Mouse (Mus musculus): ENCODE measurements around the gene Mgst3.
A peak's percentile ranks its signal among the peaks of the same experiment; 100 is the strongest.

The Mgst3 gene

DNA sequence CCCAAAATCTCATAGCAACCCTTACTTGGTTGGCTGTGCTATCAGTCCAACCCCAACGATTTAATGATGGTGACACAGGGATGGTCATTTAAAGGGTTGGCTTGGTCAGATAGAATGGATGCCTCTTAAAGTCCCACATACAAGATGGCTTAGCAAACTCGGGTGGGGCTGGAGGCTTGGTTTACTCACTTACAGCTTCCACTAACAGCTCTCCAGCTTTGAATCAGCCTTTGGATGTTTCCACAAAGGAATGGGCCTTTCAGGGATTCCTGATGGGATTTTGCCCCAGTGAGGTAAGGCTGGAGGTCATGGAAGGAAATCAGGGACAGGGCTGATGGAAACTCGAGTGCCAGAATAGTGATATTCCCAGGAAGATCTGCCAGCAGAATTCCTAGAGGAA is 5.8 kb downstream of the Mgst3 start:
- DNase-seq (ENCODE audit: low spot score) = no peak

DNA sequence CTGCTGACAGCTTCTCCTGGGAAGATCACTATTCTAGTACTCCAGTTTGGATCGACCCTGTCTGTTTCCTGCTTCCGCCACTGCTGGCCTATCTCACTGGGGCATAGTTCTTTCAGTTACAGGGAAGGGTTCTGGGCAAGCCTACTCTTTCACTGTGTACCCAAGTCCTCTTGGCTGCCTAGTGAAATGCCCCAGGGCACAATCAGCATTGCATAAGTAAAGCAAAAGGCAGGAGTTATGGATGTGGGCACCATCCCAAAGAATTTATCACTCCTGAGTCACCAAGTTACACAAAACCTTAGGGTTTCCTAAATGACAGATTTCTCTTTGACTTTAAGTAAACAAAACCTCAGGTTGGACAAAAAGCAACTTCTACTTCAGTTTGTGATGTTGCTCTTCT is 6.3 kb downstream of the Mgst3 start:
- no peak for DNase-seq (ENCODE audit: low spot score)

DNA sequence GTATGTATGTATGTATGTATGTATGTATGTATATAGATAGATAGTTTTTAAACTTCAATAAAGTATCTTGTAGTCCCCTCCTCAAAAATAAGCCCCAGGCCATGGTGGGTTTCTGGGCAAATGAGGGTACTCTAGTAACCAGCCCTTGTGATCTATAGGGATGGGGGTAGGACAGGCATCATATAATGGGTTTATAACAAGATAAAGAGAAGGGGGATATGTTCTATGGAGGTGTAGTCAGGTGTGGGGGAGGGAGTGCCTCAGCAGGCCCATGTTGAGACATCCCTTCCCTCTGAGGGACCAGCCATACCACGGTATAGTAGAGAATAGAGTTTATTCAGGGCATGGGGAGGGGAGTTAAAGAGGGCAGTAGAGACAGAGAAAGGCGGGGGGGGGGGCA is 7.2 kb downstream of the Mgst3 start:
- no peak for DNase-seq (ENCODE audit: low spot score)

DNA sequence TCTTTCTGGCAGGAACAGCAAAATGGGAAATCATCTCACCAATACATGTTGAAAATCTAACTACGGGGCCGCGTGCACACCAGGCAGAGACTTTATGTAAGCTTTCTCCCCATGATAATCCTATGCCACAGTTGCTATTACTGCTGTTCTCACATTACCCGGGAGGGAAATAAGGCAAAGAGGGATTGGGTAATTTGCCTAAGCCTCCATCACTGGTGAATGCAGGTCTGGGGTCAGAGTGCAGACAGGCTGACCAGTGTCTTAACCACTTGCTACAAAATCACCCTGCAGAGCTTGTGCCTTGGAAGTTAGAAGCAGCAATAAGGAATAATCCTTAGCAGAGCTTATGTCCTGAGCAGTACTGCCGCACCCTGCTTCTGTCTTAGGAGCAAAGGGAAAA is 8.0 kb downstream of the Mgst3 start:
- no peak for DNase-seq (ENCODE audit: low spot score)

DNA sequence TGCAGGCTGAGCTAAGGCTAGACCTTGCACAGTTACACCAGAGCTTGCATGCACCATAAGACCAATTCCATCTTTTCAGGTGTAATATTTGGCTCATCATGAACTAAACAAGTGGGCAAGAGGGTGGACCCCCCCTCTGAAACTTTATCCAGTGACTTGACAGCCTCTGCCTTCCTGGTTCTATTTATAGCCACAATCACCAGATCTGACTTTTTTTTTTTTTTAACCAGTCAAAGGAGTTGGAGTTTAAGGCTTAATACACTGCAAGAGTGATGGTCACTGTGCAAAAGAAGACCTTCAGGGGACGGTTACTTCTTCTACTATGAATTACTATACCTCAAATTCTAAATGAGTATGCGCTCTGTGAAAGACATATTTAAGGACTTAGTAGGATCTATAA is 8.4 kb downstream of the Mgst3 start:
- no peak for DNase-seq (ENCODE audit: low spot score)

DNA sequence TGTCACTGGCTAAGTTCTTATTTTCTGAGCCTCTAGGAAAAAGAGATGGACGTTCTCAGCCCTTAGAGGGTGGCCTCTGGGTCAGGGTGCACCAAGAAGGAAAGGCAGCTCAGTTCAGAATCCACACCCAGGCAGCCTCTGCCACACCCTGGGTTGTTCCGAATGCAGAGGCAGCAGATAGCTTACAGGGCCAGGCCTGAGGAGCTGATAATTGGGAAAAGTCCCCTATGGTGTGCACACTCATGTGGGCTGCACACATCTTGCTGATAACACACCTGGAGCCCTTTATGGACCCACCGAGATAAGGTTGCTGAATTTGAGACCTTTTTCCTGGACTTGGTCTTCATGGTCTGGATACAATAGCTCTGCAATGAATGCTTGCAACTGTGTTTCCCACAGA is 9.5 kb downstream of the Mgst3 start:
- no peak for DNase-seq (ENCODE audit: low spot score)

DNA sequence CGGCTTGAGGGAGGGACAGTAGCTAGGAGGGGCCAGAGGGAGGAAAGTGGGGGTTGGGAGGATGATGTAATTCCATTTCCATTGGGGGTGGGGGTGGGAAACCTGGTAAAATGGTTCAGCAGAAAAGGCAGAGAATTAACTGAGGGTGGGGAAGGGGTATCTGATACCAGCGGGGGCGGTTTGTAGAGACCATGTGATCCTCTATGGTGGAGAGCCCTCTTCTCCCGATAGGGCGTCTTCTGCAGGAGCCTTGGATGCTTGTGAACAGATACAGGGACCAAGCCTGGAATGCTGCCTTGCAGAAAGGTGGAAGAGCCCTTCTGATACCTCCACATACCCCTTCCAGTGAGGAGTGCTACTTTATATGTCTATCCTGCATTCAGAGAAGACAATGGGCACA is 10.5 kb downstream of the Mgst3 start:
- DNase-seq (ENCODE audit: low spot score) = no peak

DNA sequence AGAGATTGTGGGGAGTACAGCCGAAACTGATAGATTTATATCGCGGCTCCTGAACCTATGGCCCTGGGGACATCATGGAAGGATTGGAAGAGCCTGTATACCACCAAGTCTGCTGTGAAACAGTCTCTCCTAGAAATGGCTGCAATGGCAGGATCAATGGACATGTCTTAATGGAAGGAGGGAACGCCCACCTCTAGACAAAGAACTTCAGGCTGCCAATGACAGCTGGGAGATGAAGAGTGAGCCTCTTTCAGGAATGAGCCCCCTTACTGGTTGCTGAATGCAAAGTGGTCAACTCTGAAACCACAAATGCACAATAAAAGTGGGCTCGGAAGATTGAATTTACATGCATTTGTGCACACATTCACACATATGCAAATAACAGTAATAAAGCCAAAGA is 10.9 kb downstream of the Mgst3 start:
- DNase-seq (ENCODE audit: low spot score) = no peak

DNA sequence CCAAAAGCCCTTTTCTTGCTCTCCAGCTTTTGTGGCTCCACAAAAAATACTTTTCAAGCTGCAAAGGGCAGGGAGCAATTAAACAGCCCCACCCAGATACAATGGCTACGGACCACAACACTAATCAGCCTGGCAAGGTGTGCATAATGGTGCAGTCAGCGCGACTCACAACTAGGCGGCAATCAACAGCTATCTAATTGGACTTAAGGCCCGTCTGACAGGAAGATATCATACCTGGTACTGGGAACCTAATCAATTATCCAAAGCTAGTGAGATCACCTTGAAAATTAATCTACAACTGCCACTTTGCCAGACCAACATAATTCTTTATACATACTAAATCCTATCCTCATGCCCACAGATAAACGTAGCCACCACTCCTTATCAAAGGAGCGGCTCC is 11.3 kb downstream of the Mgst3 start:
- DNase-seq (ENCODE audit: low spot score) = no peak

DNA sequence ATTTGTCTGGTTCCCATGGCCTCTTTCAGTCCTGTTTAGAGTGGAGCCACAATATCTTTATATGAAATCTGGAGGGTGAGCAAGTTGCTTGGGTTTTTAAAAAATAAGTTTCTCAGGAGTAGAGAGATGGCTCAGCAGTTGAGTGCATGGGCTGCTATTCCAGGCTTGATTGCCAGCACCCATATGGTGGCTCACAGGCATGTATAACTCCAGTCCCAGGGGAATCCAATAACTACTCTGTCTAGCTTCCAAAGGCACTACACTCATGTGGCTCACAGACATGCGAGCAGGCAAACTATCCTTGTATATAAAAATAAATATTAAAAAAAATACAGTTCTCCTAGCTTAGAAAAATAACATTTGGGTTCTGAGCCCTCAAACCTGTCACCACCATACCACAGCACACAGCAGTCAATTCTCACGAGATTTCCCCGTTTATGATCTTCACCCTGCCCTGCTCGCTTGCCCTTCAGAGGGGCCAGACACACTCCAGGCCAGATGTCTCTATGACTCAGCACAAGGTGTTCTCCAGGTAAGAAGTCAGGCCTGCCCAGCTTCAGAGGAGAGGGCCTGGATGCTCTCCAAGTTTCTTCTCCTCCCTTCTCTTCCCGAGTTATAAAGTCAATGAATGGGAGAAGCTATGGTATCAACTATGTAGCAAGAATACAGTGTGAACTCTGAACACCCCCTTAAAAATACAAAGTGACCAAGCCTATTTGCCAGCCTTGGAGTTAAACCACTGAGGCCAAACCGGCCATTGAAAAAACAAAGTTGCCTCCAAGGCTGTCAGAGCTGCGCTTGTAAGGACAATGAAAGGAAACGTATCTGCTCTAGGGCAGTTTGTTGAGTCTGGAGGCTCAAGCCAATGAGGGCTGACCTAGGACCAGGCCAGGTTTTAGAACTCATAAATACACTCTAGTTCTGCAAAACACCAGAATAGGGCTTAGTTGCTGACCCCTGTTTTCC is 12.3 kb downstream of the Mgst3 start:
- DNase-seq (ENCODE audit: low spot score) = no peak

DNA sequence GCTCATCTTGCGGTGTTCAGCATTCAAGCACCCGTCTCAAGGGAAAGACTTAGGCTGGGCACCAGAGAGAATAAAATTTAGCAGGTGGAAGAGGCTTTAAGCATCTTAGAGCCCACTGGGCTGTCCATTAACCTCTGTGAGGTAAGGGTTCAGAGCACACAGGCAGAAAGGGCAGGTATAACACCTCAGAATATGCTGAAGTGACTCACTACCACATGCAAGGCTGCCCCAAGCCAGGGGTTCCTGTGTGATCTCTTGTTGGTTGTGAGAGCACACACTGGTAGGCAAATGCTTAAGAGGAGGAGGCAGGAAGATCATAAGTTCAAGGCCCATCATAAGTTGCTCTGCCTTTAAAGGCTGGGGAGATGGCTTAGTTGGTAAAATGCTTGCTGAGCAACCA is 13.4 kb downstream of the Mgst3 start:
- DNase-seq (ENCODE audit: low spot score) = no peak

DNA sequence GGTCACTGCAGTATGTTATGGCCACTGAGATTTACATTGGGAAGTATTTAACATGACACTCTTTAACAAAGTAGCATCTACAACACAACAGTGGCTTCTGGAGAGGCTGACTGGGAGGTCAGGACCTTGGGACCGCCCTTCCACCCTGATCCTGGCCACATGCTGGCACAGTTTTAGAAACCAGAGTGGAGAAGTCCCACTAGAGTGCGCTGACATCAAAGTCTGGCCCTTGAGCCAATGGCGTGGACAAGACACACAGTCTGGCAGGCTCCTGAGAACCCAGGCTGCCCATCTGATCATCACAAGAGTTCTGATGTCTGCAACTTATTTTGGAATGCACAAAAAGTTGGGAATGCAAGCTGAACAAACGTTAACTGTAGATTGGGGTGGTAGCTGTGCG is 13.9 kb downstream of the Mgst3 start:
- no peak for DNase-seq (ENCODE audit: low spot score)

DNA sequence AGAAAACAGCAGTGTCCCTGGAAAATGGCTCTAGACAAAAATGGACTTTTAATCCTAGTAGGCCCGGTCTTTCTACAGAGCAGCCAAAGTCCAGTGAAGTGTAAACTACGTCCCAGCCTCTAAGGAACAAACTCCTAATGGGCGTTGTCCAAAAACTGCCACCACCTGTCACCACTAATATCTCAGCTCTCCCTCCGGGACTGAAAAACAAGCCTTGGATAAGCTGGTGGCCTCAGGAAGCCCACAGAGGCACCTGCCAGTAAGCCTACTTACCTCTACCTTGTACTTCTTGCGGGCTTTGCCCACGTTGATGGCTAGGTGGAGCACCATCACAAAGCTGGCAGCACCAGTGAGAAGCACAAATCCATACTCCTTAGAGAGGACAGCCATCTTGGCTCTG is 15.6 kb downstream of the Mgst3 start:
- no peak for DNase-seq (ENCODE audit: low spot score)

DNA sequence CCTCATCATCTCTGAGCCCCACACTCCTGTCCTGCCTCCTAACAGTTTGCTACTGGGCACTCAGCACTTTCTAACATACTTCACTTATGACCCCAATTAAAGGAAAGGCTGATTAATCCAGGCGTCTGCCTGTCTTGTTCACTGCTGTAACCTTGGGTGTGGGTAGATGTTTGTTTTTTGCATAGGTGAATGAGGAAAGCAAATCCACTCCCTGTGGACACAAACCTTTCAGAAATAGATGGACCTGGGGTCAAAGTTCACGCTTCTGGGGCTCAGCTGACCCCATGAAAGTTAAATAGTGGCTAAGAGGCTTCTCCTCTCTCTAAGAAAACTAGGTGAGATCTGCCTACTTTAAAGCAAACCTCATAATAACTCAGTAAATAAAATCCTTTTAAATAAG is 18.7 kb downstream of the Mgst3 start:
- no peak for DNase-seq (ENCODE audit: low spot score)

DNA sequence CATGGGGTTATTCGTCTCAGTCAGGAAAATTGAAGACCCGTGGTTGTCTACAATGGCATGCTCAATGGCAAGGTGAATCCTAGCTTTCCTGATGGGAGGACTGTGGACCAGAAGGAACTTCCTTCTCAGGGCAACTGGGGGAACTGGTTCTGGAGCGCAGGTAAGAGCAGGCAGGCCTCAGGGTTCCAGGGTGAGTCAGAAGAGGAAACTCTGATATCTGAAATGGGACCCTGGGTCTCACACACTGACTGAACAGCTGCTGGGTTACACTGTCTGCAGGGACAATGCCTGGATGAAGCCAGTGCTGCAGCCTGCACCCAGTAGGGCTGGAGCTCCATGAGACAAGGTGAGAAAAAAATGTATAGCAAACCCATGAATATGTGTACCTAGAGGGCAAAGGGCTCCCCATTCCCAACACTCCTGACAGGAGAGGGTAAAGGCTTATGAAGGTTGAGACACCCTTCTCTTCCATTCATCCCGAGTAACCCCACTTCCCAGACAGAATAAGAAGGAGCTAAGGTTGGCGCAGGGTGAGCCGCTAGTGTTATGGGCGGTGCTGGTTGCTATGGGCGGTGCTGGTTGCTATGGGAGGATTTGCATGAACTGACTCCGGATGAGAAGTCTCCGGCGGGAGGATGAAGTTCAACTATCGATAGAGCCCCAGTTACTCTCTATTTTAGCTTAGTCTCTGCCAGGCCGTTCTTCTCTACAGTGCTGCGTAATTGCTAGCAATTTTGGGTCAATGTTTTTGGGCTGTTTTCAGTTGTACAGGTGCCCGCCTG is 19.4 kb downstream of the Mgst3 start:
- DNase-seq (ENCODE audit: low spot score) = no peak

DNA sequence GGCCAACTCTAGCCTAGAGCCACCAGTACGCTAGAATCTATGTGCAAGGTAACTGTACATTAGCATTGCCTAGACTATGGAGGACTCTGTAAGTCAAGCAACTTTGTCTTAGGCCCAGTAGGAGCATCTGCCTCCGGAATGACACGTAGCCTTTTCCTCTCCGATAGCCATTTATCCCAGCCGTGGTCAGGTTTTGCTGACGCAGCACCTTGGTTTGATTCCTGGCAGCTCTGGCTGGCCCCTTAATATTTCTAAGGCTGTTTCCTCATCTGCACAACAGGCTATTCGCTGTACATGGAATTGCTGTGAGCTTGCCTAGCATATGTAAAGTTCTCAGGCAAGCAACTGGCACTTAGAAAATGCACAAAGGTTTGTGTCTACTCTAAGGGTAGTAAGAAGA is 20.9 kb downstream of the Mgst3 start:
- no peak for DNase-seq (ENCODE audit: low spot score)

DNA sequence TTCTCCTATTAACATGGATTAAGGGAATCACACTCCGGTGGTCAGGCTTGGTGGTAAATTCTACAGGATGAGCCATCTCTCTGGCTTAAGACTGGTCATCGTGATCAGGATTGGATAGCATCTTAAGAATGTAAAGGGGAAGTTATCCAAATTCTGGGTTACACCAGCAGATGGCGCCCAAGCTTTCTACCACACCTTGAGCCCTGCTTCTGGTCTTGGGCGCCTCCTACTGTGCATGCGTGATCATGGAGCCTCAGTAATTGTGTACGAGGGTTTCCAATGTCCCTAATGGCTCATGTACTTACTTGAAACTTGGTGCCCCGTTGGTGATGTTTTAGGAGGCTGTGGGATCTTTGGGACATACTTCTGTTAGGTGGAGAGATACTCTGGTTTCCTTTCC is 23.7 kb downstream of the Mgst3 start:
- peak; percentile 94 for DNase-seq (ENCODE audit: low spot score)

DNA sequence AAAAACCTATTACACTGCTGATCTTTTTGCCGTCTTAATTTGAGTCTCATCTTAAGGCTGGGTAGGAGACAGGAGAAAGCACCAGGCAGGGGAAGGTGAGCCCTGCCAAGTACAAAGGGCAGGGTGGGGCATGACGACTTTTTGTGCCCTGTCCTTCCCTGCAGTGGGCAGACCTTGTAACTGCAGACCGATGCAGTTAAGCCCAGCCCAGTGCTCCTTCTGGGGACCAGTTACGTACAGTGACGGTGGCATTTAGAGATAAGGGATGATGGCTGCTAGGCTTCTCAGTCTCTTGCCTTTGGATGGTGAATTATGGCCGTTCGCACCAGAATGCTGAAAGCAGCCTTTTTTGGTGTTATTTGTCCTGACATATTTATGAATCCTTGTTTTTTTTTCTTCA is 25.1 kb downstream of the Mgst3 start:
- no peak for DNase-seq (ENCODE audit: low spot score)

DNA sequence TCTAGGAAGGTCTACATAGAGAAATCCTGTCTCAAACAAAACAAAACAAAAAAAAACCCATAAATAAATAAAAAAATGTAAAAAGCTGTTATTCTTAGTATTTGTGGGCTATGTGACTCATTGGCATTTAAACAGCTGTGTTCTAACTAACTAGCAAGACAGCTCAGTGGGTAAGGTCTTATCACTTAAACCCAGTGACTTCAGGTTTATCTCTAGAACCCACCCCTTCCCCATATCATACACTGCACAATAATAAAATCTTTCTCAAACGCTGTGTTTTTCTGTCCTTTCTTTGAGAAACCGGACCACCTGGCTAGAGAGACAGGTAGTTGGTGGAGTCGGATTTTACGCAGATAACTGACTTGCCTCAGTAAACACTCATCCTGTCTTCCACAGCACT is 25.6 kb downstream of the Mgst3 start:
- DNase-seq (ENCODE audit: low spot score) = no peak

DNA sequence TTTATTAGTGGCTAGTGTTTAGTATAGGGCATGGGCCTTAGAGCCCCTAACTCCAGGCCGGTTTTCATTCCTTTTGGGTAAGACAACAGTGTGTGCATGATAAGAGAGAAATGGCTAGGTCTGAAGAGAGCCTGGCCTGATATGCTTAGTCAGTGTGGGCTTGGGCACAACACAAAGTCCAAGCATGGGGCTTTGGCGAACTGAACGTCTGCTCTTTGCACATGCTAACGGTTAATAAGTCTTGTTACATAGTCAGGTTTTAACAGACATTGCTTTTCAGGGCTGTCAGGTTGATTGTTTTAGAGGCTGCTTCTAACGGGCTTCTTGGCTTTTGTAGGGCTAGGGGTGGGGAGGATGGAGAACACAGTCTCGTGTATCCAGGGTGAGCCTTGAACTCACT is 27.0 kb downstream of the Mgst3 start:
- no peak for DNase-seq (ENCODE audit: low spot score)

DNA sequence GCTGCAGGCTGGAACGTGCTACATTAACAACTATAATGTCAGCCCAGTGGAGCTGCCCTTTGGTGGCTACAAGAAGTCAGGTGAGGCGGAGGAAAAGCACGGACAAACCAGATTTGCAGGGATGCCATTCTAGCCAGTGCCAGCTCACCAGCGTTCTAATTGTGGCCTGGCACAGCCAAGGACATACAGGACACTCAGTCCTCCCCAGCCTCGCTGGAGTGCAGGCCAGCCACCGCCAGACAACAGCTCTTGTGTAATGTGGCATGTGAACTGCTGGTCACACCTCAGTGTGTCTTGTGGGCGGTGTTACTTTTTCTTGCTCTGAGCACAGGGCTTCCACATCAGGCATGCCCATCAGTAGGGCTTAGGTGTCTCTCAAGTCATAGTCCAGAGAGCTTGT is 27.8 kb downstream of the Mgst3 start:
- no peak for DNase-seq (ENCODE audit: low spot score)

DNA sequence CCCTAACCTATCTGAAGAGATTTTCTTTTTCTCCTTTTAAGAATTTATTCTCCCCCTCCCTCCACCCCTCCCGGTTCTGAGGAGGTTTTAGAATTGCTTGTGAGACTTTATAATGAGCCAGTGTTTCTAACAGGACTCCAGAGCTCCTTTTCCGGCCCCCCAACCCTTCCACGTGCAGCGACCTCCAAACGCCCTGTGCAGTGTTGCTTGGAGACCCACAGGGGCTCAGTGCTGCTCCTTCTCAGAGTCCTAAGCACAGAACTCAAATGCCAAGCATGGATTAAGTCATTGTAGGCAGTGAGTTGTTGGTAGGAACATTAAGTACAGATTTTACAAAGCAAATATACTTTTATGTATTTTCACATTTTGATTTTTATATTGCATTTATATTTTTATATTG is 30.3 kb downstream of the Mgst3 start:
- no peak for DNase-seq (ENCODE audit: low spot score)

DNA sequence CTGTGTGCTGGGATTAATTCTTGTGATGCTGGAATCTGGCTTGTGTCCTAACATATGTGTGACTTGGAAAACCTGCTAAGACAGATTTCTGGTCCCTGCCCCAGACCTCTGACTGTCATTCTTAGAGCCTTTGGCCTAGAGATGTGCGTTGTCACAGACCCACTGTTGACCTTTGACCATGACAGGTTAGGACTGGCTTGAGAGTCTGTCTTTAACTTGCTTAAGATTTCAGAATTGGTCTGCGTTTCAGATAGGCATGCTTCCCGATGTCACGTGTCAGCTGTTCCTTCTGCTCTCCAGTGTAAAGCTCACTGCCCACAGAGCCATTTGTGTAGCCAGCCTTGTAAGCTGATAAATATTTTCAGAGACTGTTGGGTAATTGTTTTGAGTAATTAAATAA is 30.8 kb downstream of the Mgst3 start:
- no peak for DNase-seq (ENCODE audit: low spot score)

DNA sequence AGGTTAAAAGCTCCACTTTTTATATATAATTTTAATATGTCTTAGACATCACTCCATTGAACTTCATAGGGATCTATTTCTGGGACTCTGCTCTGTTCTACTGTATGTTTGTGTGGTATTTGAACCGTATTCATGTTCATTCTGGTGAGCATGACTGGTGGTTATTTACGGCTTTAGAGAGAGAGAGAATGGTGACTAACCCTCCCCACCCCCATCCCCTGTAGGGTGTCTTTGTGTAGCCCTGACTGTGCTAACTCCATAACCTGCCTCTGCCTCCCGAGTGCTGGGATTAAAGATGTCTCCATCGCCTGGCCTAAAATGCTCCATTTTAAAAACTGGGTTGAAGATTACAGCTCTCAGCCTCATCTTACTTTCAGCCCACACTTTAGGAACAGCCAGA is 33.4 kb downstream of the Mgst3 start:
- DNase-seq (ENCODE audit: low spot score) = no peak

All from layer of hippocampus, adult 11-12 months (tissue).